In the genomic region with DNA sequence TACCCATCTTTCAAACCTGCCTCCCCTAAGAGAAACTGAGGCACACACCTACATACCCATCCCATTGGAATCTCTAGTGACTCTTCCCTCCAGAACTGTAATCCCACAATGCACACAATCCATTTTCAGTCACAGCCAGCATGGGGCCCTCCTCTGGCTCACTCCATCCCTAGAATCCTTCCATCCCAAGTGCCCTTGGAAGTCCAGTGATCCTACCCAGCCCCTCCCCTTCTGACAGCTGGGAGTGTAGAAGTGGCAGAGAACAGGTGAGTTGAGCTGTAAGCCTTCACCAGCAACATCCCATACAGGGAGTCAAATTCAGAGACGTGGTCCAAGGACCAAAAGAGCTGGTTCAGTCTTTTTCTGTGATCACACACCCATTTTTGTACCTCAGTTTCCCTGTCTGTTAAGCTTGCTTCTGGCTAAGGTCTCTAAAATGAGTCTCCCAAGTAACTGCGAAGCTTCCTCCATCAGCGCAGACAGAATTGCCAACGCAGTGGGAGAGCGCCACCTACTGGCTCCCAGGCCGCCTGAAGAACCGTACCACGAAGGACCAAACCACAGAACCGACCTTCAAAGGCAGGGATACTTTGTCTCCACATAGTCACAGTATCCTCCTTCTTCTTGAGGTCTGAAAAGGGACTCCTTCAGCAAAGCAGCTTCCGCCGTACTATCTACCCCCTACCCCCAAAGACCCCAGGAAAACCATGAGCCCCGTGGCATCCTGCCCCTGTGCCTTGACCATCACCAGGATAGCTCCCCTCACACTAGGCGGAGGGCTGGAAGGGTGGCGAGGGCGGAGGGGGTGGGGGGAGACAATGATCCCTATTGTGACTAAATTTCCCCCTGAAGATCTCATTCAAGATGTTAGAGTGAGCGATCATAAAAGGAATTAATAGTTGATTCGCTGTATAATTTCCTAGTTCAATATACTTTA, we compare ENCODE assay signal across 9 mouse cellular contexts.
A peak's percentile ranks its signal among the peaks of the same experiment; 100 is the strongest.
DNase-seq lines count a peak whose midpoint lies in the region; ATAC-seq and TF ChIP-seq lines count a peak whose summit lies in the region.
"Had no signal": no experiment of that assay in that cellular context is flagged by ENCODE, and none has a peak within 500 bp of the region (broad histone marks: within the 10 kb centered on the region; RNA-seq: fewer than 3 reads in every experiment).

No protein-coding gene starts in this region.

- peak overlapping the region; percentile 36 for H3K4me2 ChIP-seq in forebrain, embryonic 15.5 days (replicated peaks)
- peak overlapping the region; percentile 35 for H3K4me2 ChIP-seq in hindbrain, embryonic 12.5 days (replicated peaks)
- H3K4me2 ChIP-seq: liver, embryonic 15.5 days had no signal

- H3K36me3 ChIP-seq in MEL (ENCODE audit: control insufficient read depth in 1 of 2, insufficient read depth in 2 of 2, low read length in 2 of 2) = no peaks in the 10 kb centered on the region
- H3K36me3 ChIP-seq in forebrain, embryonic 15.5 days = no peaks in the 10 kb centered on the region
- H3K36me3 ChIP-seq in hindbrain, embryonic 12.5 days = no peaks in the 10 kb centered on the region
- H3K36me3 ChIP-seq: liver, embryonic 15.5 days had no signal

- H3K9ac ChIP-seq in MEL (ENCODE audit: control insufficient read depth, low read depth, low read length, poor library complexity, severe bottlenecking) = no peak overlapping the region
- H3K9ac ChIP-seq in forebrain, embryonic 15.5 days (replicated peaks) = 0 out of 2 replicates have a peak overlapping the region, but pooled peaks have one; percentile 7
- no peak overlapping the region for H3K9ac ChIP-seq in hindbrain, embryonic 12.5 days
- H3K9ac ChIP-seq: liver, embryonic 15.5 days had no signal

- peak; percentile 94 for TF ChIP-seq RAD21 in MEL (IDR thresholded peaks at IDR 0.05; ENCODE audit: low read depth, low read length)

- H3K27ac ChIP-seq in MEL (ENCODE audit: control insufficient read depth, low read depth, low read length) = no peak overlapping the region
- no peak overlapping the region for H3K27ac ChIP-seq in forebrain, embryonic 15.5 days (replicated peaks)
- H3K27ac ChIP-seq in hindbrain, embryonic 12.5 days = no peak overlapping the region
- H3K27ac ChIP-seq: liver, embryonic 15.5 days had no signal

- peak; percentile 92 to 98 (median 98) for TF ChIP-seq CTCF in MEL (IDR thresholded peaks at IDR 0.05 in 2 of 3, conservative IDR thresholded peaks at IDR 0.05 in 1 of 3; ENCODE audit: control insufficient read depth in 1 of 3, insufficient read depth in 1 of 3, low read depth in 2 of 3, low read length in 3 of 3, poor library complexity in 1 of 3, severe bottlenecking in 1 of 3)

- 6% methylated on average over 17 of the region's 17 CpGs for WGBS in forebrain, embryonic 15.5 days
- WGBS in hindbrain, embryonic 12.5 days = 10% methylated on average over 17 of the region's 17 CpGs

- H3K9me3 ChIP-seq in MEL (replicated peaks; ENCODE audit: insufficient read depth, low read length) = no peaks in the 10 kb centered on the region
- no peaks in the 10 kb centered on the region for H3K9me3 ChIP-seq in forebrain, embryonic 15.5 days
- H3K9me3 ChIP-seq in hindbrain, embryonic 12.5 days (replicated peaks) = no peaks in the 10 kb centered on the region
- H3K9me3 ChIP-seq: liver, embryonic 15.5 days had no signal

- TF ChIP-seq EP300 in MEL (IDR thresholded peaks at IDR 0.05; ENCODE audit: low read depth in 1 of 2, low read length in 2 of 2) = no peak

- H3K27me3 ChIP-seq in MEL (ENCODE audit: control insufficient read depth in 1 of 2, insufficient read depth in 2 of 2, low read length in 2 of 2) = no peaks in the 10 kb centered on the region
- peaks cover 14% of the 10 kb centered on the region for H3K27me3 ChIP-seq in forebrain, embryonic 15.5 days
- peaks cover 58% of the 10 kb centered on the region for H3K27me3 ChIP-seq in hindbrain, embryonic 12.5 days

- H3K79me2 ChIP-seq in MEL (ENCODE audit: control insufficient read depth, insufficient read depth, low read length, poor library complexity) = no peaks in the 10 kb centered on the region

- H3K4me1 ChIP-seq in MEL (ENCODE audit: control insufficient read depth in 1 of 2, insufficient read depth in 2 of 2, low read length in 2 of 2) = no peaks in the 10 kb centered on the region; a peak in 1 of 4 replicates
- peaks cover 15% of the 10 kb centered on the region for H3K4me1 ChIP-seq in forebrain, embryonic 15.5 days
- peaks cover 11% of the 10 kb centered on the region for H3K4me1 ChIP-seq in hindbrain, embryonic 12.5 days
- H3K4me1 ChIP-seq: liver, embryonic 15.5 days had no signal

- peak; percentile 70; the same call in 1 of the 2 replicates for ATAC-seq in forebrain, embryonic 15.5 days (replicated peaks)
- ATAC-seq in hindbrain, embryonic 12.5 days (ENCODE audit: low FRiP score) = peak; percentile 43; the same call in 1 of the 2 replicates
- peak; percentile 91 for ATAC-seq in megakaryocyte, adult 5-6 weeks (ENCODE audit: poor library complexity, severe bottlenecking)

- no peak overlapping the region for H3K4me3 ChIP-seq in MEL (ENCODE audit: control insufficient read depth in 1 of 2, insufficient read depth in 1 of 2, low read depth in 2 of 2, low read length in 2 of 2)
- H3K4me3 ChIP-seq in forebrain, embryonic 15.5 days = no peak overlapping the region
- no peak overlapping the region for H3K4me3 ChIP-seq in hindbrain, embryonic 12.5 days
- H3K4me3 ChIP-seq: liver, embryonic 15.5 days had no signal

- DNase-seq in MEL (ENCODE audit: low read depth, low spot score) = peak; percentile 70
- DNase-seq in cerebellum, adult 11 months = peak; percentile 57
- DNase-seq in layer of hippocampus, postnatal 25 days (ENCODE audit: extremely low spot score in 1 of 2, low spot score in 1 of 2) = peak; percentile 89 to 98
- peak; percentile 69 for DNase-seq in retina, postnatal 7 days (ENCODE audit: low read depth, low spot score)
- peak; percentile 61 to 75 for DNase-seq in urinary bladder, adult 18-20 months (ENCODE audit: low spot score in 2 of 2)

- TF ChIP-seq POLR2A in MEL (IDR thresholded peaks at IDR 0.05; ENCODE audit: control insufficient read depth in 1 of 2, insufficient read depth in 1 of 2, low read depth in 1 of 2, low read length in 2 of 2, poor library complexity in 1 of 2) = no peak

TF ChIP-seq in MEL, 35 proteins besides CTCF, POLR2A, EP300 and RAD21:
- TF ChIP-seq KAT2A (conservative IDR thresholded peaks at IDR 0.05; ENCODE audit: low read depth, low read length) (no peak), SMC3 (IDR thresholded peaks at IDR 0.05; ENCODE audit: low read depth, low read length) (peak; percentile 79), POLR2AphosphoS5 (IDR thresholded peaks at IDR 0.05; ENCODE audit: borderline replicate concordance, low read depth, low read length) (no peak), MEF2A (IDR thresholded peaks at IDR 0.05; ENCODE audit: extremely low read depth, insufficient replicate concordance, low read depth, low read length, poor library complexity, severe bottlenecking) (no peak), ZKSCAN1 (IDR thresholded peaks at IDR 0.05; ENCODE audit: low read depth, low read length) (no peak), CHD2 (IDR thresholded peaks at IDR 0.05; ENCODE audit: low read length) (no peak), ELF1 (IDR thresholded peaks at IDR 0.05; ENCODE audit: low read depth, low read length) (no peak), ZC3H11A (IDR thresholded peaks at IDR 0.05; ENCODE audit: low read depth, low read length) (peak; percentile 69), MAZ (IDR thresholded peaks at IDR 0.05; ENCODE audit: low read depth, low read length) (peak; percentile 26; the same call in 1 of the 2 replicates)
TF ChIP-seq in MEL: peak in this region for 3.
